12 mouse cellular contexts compared by ENCODE assay signal in genomic region chr12:91088271-91088670, GRCm38 (mm10).
DNase-seq lines count a peak whose midpoint lies in the region; ATAC-seq and TF ChIP-seq lines count a peak whose summit lies in the region.
"Had no signal": no experiment of that assay in that cellular context is flagged by ENCODE, and none has a peak within 500 bp of the region (broad histone marks: within the 10 kb centered on the region; RNA-seq: fewer than 3 reads in every experiment).

No protein-coding gene starts in this region.

- no peak overlapping the region for H3K9ac ChIP-seq in intestine, embryonic 16.5 days (ENCODE audit: low read depth, low read length)
- no peak overlapping the region for H3K9ac ChIP-seq in intestine, embryonic 15.5 days
- H3K9ac ChIP-seq in MEL (ENCODE audit: control insufficient read depth, low read depth, low read length, poor library complexity, severe bottlenecking): no peak overlapping the region
- H3K9ac ChIP-seq: neural tube, embryonic 12.5 days had no signal

- no peaks in the 10 kb centered on the region for H3K79me2 ChIP-seq in MEL (ENCODE audit: control insufficient read depth, insufficient read depth, low read length, poor library complexity)

- H3K9me3 ChIP-seq in intestine, embryonic 16.5 days (ENCODE audit: control insufficient read depth, low read length): no peaks in the 10 kb centered on the region
- H3K9me3 ChIP-seq in intestine, embryonic 15.5 days: no peaks in the 10 kb centered on the region
- no peaks in the 10 kb centered on the region for H3K9me3 ChIP-seq in MEL (replicated peaks; ENCODE audit: insufficient read depth, low read length)
- H3K9me3 ChIP-seq: megakaryocyte, embryonic 14.5 days; neural tube, embryonic 12.5 days had no signal

- WGBS in intestine, embryonic 16.5 days: 77% methylated on average over 4 of the region's 4 CpGs
- WGBS in intestine, embryonic 15.5 days: 83% methylated on average over 4 of the region's 4 CpGs

- H3K4me2 ChIP-seq in intestine, embryonic 16.5 days (ENCODE audit: low read depth, low read length): no peak overlapping the region
- no peak overlapping the region for H3K4me2 ChIP-seq in intestine, embryonic 15.5 days (replicated peaks)
- H3K4me2 ChIP-seq: neural tube, embryonic 12.5 days had no signal

- peak in 1 of 3 experiments; percentile 54; a peak in 2 of 6 replicates for TF ChIP-seq CTCF in MEL (IDR thresholded peaks at IDR 0.05 in 2 of 3, conservative IDR thresholded peaks at IDR 0.05 in 1 of 3; ENCODE audit: control insufficient read depth in 1 of 3, insufficient read depth in 1 of 3, low read depth in 2 of 3, low read length in 3 of 3, poor library complexity in 1 of 3, severe bottlenecking in 1 of 3)

- no peaks in the 10 kb centered on the region for H3K27me3 ChIP-seq in intestine, embryonic 16.5 days (replicated peaks; ENCODE audit: control insufficient read depth, insufficient read depth, low read length)
- no peaks in the 10 kb centered on the region for H3K27me3 ChIP-seq in intestine, embryonic 15.5 days (replicated peaks)
- H3K27me3 ChIP-seq in MEL (ENCODE audit: control insufficient read depth in 1 of 2, insufficient read depth in 2 of 2, low read length in 2 of 2): no peaks in the 10 kb centered on the region
- H3K27me3 ChIP-seq: megakaryocyte, embryonic 14.5 days; neural tube, embryonic 12.5 days had no signal

- peak; percentile 33 for TF ChIP-seq RAD21 in MEL (IDR thresholded peaks at IDR 0.05; ENCODE audit: low read depth, low read length)

- DNase-seq in 3T3-L1 (ENCODE audit: low read depth, low spot score): peak; percentile 8
- peak; percentile 55 for DNase-seq in MEL (ENCODE audit: low read depth, low spot score)
- peak; percentile 46 to 58 for DNase-seq in cerebellum, postnatal 10 days
- DNase-seq in gastrocnemius, postnatal 4 days (ENCODE audit: low spot score in 2 of 2): no peak
- DNase-seq: gastrocnemius, postnatal 10 days; heart, postnatal 36 days; thymus, postnatal 36 days had no signal

- H3K27ac ChIP-seq in intestine, embryonic 16.5 days (ENCODE audit: low read length): no peak overlapping the region
- H3K27ac ChIP-seq in intestine, embryonic 15.5 days: no peak overlapping the region
- H3K27ac ChIP-seq in MEL (ENCODE audit: control insufficient read depth, low read depth, low read length): no peak overlapping the region
- H3K27ac ChIP-seq: neural tube, embryonic 12.5 days had no signal

- peak in 1 of 2 experiments; percentile 21; a peak in 1 of 4 replicates for TF ChIP-seq EP300 in MEL (IDR thresholded peaks at IDR 0.05; ENCODE audit: low read depth in 1 of 2, low read length in 2 of 2)

- no peaks in the 10 kb centered on the region for H3K4me1 ChIP-seq in intestine, embryonic 16.5 days (ENCODE audit: control insufficient read depth, insufficient read depth, low read length)
- no peaks in the 10 kb centered on the region for H3K4me1 ChIP-seq in intestine, embryonic 15.5 days (replicated peaks)
- H3K4me1 ChIP-seq in MEL (ENCODE audit: control insufficient read depth in 1 of 2, insufficient read depth in 2 of 2, low read length in 2 of 2): no peaks in the 10 kb centered on the region
- H3K4me1 ChIP-seq: neural tube, embryonic 12.5 days had no signal

- no peak overlapping the region for H3K4me3 ChIP-seq in intestine, embryonic 16.5 days (ENCODE audit: low read length)
- H3K4me3 ChIP-seq in intestine, embryonic 15.5 days (replicated peaks): no peak overlapping the region
- H3K4me3 ChIP-seq in MEL (ENCODE audit: control insufficient read depth in 1 of 2, insufficient read depth in 1 of 2, low read depth in 2 of 2, low read length in 2 of 2): no peak overlapping the region
- H3K4me3 ChIP-seq: megakaryocyte, embryonic 14.5 days; neural tube, embryonic 12.5 days had no signal

- no peak for TF ChIP-seq POLR2A in MEL (IDR thresholded peaks at IDR 0.05; ENCODE audit: control insufficient read depth in 1 of 2, insufficient read depth in 1 of 2, low read depth in 1 of 2, low read length in 2 of 2, poor library complexity in 1 of 2)

- no peaks in the 10 kb centered on the region for H3K36me3 ChIP-seq in intestine, embryonic 16.5 days (ENCODE audit: control insufficient read depth, insufficient read depth, low read length)
- H3K36me3 ChIP-seq in intestine, embryonic 15.5 days: no peaks in the 10 kb centered on the region
- no peaks in the 10 kb centered on the region for H3K36me3 ChIP-seq in MEL (ENCODE audit: control insufficient read depth in 1 of 2, insufficient read depth in 2 of 2, low read length in 2 of 2)
- H3K36me3 ChIP-seq: neural tube, embryonic 12.5 days had no signal

- 0 out of 2 replicates have a peak, but pooled peaks have one; percentile 53 for ATAC-seq in intestine, embryonic 16.5 days
- no peak for ATAC-seq in intestine, embryonic 15.5 days
- ATAC-seq in inflammation-experienced regulatory T-cells, adult 6 months: no peak

TF ChIP-seq in MEL, 35 proteins besides CTCF, POLR2A, EP300 and RAD21:
- 0 out of 2 replicates have a peak, but pooled peaks have one; percentile 20 for TF ChIP-seq TCF12 (IDR thresholded peaks at IDR 0.05; ENCODE audit: low read depth, low read length)
- TF ChIP-seq ZNF384 (IDR thresholded peaks at IDR 0.05; ENCODE audit: low read depth, low read length): peak; percentile 80
- TF ChIP-seq MXI1 (IDR thresholded peaks at IDR 0.05; ENCODE audit: low read depth, low read length): no peak
- TF ChIP-seq SMC3 (IDR thresholded peaks at IDR 0.05; ENCODE audit: low read depth, low read length): peak; percentile 60
TF ChIP-seq in MEL: peak in this region for 3.

Comparison
In these comparisons a context has a peak if more than half of its experiments do, and no peak if none do; other contexts are left out.
1. DNase-seq: peak in 3T3-L1 (single experiment), MEL (single experiment) and cerebellum, postnatal 10 days (2 of 2); none in gastrocnemius, postnatal 4 days (0 of 2).